Mouse (Mus musculus) urinary bladder, postnatal 4 days (tissue): Measurements from ENCODE around the gene Kdm1a.

ENCODE experiments used
- DNase-seq, 2 experiments: peaks; one replicate each; pipeline ENCODE4 v3.0.0; 2021 to 2022; ENCODE audit warnings: low spot score in 2 of 2

The Kdm1a gene

DNA sequence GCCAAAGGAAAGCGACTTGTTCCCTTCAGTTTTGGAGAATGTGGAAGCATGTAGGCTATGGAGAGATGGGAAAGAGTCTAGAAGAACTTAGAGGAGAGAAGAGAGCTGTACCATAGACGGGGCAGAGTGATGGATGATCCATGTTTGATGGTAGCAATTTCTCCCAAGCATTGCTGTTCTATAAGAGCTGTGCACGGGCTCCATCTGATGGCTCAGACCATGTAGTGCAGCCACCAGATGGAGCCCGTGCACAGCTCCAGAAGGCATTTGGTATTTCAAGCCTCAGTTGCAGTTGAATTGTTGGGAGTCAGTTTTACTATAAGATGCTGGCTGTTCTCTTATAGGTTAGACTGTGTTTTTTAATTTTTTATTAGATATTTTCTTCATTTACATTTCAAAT lies 76.1 kb downstream of the Kdm1a start:
- DNase-seq, result no peak

DNA sequence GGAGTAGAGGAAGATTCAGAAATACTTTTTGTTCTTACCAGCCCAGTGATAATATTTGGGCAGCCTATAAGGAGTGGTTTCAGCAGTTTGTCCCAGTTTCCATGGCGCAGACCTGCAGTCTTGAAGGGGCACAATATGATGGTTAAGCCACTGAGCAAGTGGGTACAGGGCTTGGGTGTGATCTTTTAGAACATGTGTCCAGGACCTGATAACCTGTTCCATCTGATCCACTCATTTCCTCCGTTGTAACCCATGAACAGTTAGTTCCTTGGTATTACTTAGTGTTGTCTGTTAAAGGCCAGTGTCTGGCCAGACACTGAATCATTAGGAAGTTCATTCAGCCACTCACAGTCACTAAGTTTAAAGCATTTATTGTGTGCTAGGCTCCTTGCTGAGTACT lies 78.2 kb downstream of the Kdm1a start:
- DNase-seq, result no peak

DNA sequence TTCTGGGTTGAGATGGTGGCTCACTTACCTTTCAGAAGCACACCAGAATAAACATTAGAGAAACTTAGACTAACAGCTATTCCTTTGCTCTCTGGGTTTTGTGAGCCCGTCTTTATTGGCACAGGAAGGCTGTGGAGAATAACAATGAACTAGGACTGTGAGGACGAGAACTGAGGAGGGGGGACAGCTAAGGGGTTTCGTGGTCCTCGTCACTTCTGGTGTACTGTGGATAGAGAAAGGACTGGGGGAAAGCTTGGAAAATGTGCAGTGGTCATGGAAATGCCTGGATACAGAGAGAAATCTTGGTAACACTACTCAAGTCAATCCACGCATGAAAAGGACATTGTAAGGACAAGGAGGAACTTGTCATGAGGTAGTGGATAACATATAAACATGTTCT lies 80.6 kb downstream of the Kdm1a start:
- DNase-seq, result no peak

GRCm38 (mm10) chr4:136519866-136520265 lies 82.7 kb downstream of the Kdm1a start:
- DNase-seq, result no peak

GRCm38 (mm10) chr4:136518576-136518975 lies 83.9 kb downstream of the Kdm1a start:
- DNase-seq, result no peak

GRCm38 (mm10) chr4:136518141-136518540 lies 84.4 kb downstream of the Kdm1a start:
- no peak for DNase-seq

DNA sequence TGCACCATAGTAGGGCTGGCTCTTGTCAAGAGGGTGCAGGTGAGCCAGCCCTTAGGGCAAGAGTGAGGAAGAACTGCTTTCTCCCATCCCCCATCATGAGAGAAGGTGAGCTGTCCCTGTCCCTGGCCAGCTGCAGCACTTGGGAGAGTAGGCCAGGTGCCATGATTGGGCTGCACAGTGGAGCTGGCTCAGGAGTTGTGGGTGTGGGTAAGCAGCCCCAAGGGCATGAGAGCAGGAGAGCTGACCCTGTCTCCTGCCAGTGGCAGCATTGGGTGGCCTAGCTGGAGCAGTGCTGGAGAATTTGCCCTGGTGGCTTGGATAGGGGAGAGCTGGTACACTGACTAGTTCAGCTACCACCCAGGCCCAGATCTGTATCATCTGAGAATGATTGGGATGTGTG lies 89.6 kb downstream of the Kdm1a start:
- no peak for DNase-seq

GRCm38 (mm10) chr4:136511708-136512107 lies 90.8 kb downstream of the Kdm1a start:
- no peak for DNase-seq

DNA sequence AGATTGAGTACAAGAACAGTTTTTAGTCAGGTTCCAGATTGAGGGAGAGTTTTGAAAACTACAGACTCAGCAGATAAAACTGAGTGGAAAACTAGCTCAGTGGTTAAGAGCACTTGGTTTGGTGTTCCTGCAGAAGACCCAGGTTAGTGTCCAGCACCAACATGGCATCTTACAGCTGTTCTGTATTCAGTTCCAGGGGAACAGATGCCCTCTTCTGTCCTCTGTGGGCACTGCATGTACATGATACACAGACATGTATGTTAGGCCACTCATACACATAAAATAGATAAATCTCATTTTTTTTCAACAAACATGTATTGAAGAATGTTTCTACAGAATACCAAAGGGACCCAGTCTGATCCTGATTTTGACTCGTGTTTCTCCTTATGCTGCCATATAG lies 92.7 kb downstream of the Kdm1a start:
- no peak for DNase-seq

DNA sequence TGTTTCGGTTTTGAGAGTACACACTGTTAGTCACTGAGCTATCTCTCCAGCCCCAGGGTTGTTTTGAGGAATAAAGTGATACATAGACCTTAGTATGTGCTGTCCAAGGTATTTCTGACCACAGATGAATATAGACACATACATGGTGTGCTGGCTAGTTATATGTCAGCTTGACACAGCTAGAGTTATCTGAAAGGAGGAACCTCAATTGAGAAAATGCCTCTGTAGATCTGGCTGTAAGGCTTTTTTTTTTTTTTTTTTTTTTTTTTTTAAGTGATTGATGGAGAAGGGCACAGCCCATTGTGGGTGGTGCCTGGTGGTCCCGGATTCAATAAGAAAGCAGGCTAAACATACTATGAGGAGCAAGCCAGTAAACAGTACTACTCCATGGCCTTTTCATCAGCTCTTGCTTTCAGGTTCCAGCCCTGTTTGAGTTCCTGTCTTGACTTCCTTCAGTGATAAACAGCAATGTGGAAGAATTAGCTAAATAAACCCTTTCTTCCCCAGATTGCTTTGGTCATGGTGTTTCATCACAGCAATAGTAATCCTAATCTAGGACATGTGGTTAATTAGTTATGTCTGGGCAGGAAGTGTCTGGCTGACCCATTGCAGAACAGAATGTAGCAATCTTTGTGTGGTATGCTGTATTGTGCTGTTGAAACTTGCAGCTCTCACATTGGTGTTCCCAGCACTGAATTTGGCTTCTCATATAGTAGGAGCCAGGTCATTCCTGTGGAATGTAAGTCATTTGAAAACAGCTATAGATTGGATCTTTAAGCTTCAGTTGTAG lies 96.9 kb downstream of the Kdm1a start:
- DNase-seq, result no peak
